Mouse (Mus musculus): ENCODE measurements around the gene Mical3.

Mical3 gene

GRCm38 (mm10) chr6:120964179-120964578 lies 166.6 kb downstream of the Mical3 start:
- no peak for DNase-seq (ENCODE audit: low spot score)

GRCm38 (mm10) chr6:120960338-120961030 lies 170.3 kb downstream of the Mical3 start:
- no peak for DNase-seq (ENCODE audit: low spot score)

DNA sequence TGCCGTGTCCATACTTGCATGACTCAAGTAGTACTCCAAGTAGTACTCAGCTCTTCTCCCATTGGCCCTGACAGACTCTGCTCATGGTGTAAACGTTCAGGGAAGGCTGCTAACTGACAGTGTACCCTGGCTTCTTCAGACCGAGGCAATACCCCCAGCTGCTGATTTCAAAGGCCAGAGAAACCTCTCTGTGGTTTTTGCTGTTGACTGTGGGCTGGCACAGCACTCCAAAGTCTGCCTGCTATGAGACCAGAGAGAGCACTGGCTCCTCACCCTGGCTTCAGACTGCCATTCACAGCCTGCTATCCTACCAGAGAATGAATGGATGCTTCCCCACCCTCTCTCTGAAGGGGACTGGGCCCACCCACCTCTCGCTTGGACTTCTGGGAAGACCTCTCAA lies 173.5 kb downstream of the Mical3 start:
- DNase-seq (ENCODE audit: low spot score): no peak

DNA sequence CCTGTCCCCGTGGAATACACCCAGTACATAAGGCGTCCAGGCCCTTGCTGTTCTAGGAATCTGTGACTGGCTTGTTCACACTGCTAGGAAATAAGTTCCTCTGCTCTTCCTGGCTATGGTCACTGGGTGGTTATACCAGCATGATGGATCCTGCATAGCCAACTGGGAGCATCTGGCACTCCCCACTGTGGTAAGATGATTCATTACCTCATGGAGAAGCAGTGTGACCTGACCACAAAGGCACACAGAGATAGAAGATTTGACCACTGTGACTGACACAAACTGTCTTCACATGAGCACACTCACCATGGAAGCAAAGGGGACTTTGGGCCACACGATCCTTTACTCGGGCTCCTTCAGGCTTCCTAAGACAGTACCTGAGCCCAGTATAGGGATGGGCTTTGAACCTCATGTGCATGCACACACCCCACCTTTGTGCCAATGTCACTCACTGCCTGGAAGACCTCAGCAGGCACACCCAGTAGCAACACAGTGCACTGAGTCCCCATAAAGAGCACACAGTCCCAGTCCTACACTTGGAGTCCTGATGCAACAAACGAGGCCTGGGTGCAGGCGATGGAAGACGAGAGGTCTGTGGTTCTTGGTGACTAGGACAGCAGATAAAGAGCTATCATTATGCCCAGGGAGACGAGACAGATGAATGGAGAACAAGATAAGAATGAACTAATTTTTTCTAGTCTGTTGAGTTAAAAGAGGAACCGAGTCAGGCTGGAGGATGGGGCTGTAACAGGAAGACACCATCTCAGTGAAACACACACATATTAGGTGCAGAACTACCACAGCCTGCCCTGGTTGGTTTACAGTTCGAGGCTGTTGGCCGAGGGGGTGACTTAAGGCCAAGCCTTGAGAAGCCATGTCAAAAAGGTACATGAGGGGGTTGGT lies 174.3 kb downstream of the Mical3 start:
- DNase-seq (ENCODE audit: low spot score): peak; percentile 28

GRCm38 (mm10) chr6:120955215-120955614 lies 175.6 kb downstream of the Mical3 start:
- peak; percentile 43 for DNase-seq (ENCODE audit: low spot score)

DNA sequence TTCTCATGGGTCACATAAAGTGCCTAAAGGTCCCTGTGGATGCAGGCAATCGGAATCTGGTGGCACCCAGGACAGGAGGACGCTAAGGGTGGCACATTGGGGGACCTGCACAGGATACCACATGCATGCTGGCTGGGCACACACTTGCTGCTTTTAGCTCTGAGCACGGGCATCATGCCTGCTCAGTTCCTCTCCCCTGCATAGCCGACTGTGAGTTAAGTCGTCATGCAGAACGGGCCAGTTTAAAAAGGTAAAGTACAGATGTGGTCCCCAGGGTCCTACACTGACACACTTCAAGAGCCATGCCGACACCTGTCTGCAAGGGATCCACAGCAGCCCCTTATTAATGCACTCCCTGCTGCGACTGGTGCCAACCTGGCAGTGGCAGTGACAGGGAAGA lies 176.6 kb downstream of the Mical3 start:
- DNase-seq (ENCODE audit: low spot score): no peak

DNA sequence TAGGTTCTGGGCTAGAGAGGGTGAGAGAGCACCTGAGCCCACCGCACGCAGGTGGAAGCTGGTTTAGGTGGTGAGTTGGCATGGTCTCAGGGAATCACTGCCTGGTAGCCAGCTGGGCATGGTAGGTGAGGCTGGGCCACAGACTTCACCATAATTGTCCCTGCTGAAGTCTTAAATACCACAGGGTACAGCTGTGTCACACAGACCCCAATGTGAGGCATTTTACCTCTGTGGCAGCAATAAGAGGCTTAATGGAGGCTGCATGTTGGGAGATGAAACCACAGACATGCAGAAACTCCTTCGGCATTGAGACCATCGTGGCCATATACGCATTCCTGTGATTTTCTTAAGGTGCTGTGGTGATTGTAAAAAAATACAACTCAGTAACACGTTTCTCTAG lies 178.3 kb downstream of the Mical3 start:
- no peak for DNase-seq (ENCODE audit: low spot score)

GRCm38 (mm10) chr6:120951311-120951710 lies 179.5 kb downstream of the Mical3 start:
- no peak for DNase-seq (ENCODE audit: low spot score)

GRCm38 (mm10) chr6:120945510-120945909 lies 185.3 kb downstream of the Mical3 start:
- no peak for DNase-seq (ENCODE audit: low spot score)

DNA sequence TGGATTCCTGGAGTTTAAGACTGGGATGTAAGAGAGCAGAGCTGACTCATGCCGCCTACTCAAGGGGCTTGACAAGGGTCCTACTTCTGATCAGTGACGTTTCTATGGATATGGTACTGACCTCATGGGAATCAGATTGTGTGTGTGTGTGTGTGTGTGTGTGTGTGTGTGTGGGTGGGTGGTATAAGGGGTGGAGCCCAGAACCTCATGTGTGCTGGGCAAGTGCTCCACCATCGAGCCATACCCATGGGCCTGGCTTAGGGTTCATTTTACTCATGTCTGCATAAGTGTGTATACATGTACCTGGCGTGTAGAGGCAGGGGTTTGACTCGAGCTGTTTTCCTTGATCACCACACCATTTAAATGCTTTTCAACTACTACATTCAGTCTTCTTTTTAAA lies 186.8 kb downstream of the Mical3 start:
- DNase-seq (ENCODE audit: low spot score): no peak

- DNase-seq (ENCODE audit: low spot score): no peak
These were observed 187.2 kb downstream of the Mical3 start for GRCm38 (mm10) chr6:120943551-120943950.

DNA sequence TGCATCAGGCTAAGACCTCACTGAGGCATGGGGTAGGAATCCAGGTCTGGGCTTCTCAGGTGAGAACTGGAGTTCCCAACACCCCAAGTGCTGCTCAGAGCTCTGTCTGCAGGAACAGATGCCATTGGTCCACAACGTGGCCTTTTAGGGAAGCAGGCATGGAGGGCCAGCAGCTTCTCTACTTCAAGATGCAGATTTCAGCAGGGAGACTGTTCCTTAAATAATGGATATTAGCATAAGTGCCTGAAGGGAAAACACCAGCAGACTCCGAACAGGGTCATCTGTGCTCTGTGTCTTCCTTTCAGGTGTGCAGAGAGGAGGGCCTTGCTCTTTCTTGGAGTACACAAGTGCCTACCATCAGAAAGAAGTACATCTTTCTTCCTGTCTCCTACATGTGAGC lies 187.7 kb downstream of the Mical3 start:
- DNase-seq (ENCODE audit: low spot score): no peak

DNA sequence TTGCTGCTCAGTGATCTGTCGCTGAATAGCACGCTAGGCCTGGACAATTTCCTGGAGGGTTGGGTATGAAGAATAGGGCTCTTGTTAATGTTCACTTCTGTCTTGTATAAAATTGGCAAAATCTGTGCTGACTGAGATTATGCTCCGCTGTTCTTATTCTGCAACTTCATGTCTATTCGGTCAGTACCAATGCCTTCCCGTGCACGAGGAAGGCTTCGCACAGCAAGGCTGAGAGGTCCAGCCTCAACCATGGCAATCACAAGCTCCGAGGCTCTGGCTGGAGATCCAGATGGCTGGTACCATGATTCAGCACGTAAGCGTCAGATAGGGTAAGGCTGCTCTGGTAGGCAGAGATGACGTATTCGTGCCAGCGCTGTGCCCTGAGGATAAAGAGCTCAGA lies 189.2 kb downstream of the Mical3 start:
- no peak for DNase-seq (ENCODE audit: low spot score)

DNA sequence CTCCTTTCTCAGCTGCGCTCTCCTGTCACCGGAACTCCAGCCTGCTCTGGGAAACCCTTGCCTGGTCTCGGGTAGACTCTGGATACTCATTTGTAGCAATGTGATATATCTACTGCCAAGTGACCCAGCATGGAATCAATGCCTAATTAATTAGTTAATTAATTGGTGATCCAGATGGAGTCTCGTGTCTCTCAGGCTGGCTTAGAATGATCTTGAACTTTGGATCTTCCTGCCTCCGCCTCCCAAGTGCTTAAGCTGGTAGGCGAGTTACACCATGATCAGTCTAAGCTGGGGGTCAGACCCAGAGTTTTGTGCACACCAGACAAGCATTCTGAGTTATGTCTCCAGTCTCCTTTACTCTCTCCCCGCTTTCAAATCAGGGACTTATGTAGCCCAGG lies 189.7 kb downstream of the Mical3 start:
- no peak for DNase-seq (ENCODE audit: low spot score)

- DNase-seq (ENCODE audit: low spot score): no peak
These were observed 190.2 kb downstream of the Mical3 start for GRCm38 (mm10) chr6:120940446-120941083.

DNA sequence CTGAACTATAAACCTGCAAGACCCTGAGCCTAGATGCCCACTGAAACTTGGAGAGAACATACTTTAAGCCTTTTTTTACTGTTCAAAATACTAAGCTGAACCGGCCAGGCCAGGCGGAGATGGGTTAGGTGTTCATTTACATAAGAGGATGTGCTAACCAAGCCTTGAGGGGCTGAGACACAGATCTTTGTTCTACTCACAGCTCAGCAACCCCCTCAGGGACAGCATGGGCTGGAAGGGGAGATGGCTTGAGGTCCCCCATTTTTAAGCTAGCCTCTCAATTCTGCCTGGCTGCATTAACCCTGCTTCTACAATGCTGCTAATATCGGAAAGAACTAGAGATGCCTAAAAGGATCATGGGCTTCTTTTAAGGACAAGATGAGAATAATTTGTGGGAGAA lies 191.0 kb downstream of the Mical3 start:
- no peak for DNase-seq (ENCODE audit: low spot score)

GRCm38 (mm10) chr6:120938763-120939450 lies 191.9 kb downstream of the Mical3 start:
- DNase-seq (ENCODE audit: low spot score): no peak

DNA sequence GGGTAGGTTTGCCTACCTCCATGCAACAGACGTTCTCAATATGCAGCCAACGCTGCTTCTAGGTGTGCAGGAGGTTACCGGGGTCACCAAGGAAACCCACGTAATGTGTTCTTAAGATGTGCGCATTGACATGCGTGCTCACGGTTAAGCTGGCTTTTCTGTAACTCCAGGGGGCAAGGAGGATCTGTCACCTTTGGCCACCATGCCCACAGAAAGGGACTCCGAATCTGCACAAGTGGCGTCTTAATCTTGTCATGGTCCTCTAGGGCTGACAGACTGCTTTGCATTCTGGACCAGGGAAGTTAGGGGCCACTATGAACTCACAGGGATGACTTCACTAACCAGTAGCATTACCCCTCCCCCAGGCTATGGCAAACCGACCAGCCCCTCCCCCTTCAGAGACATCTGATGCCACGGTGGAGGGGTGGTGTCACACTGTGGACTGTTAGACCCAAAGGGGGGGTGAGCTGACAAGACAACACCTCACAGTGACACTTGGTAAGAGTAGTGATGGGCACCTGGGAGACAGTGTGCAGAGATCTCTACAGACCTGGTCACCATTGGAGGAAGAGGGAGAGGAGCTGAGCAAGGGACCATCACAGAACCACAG lies 192.7 kb downstream of the Mical3 start:
- no peak for DNase-seq (ENCODE audit: low spot score)

GRCm38 (mm10) chr6:120937104-120937617 lies 193.6 kb downstream of the Mical3 start:
- no peak for DNase-seq (ENCODE audit: low spot score)

GRCm38 (mm10) chr6:120934176-120934575 lies 196.6 kb downstream of the Mical3 start:
- DNase-seq (ENCODE audit: low spot score): no peak

- no peak for DNase-seq (ENCODE audit: low spot score)
These were observed 197.1 kb downstream of the Mical3 start for GRCm38 (mm10) chr6:120933670-120934069.

DNA sequence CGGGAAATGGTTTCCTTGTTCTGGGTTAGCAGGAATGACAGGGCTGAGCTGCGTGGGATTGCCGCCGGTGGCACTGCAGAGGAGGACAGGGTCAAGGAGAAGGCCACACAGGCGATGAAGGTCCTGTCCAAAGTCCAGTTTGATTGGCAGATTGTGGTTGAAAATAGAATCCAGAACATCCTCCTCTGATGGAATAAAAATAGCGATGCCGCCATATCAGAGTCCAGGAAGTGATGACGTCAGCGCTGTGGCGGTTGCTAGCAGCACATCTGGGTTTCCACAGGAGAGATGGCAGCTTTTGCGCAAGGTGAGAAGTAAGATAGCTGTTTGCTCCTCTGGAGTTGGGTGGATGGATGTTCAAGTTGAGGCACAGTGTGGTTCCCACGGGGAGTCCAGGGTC lies 198.2 kb downstream of the Mical3 start:
- DNase-seq (ENCODE audit: low spot score): no peak

All from lung, postnatal 25 days (tissue).